Mouse (Mus musculus): Measurements from ENCODE around the gene Pard3b.

DNA sequence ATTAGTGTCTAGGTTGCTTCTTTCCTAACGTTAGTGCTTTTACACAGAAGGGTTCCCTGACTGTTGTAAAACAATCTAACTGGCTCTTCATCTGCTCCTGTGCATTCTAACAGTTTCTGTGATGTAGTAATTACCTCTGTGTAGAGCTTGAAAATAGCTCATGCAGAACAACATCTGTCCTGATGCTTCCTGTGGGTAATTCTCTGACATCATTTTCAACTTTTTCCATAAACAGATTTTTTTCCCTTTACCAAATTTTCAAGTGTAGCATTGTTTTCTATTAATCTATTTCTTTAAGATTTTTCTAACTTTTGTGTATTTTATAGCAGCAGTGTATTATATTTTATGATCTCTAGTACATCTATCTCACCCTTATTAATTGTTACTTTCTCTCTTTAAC lies 917.2 kb downstream of the Pard3b start:
- TF ChIP-seq CTCF (IDR thresholded peaks at IDR 0.05; ENCODE audit: low read depth) (no peak), EP300 (optimal IDR thresholded peaks at IDR 0.05) (no peak)
